Mouse (Mus musculus): ENCODE results near the gene Dock3.
"Not testable (repeated sequence)": the region's sequence is repeated elsewhere in the genome, so short reads cannot be mapped to it uniquely, and the experiment has no call there.

Gene Dock3

DNA sequence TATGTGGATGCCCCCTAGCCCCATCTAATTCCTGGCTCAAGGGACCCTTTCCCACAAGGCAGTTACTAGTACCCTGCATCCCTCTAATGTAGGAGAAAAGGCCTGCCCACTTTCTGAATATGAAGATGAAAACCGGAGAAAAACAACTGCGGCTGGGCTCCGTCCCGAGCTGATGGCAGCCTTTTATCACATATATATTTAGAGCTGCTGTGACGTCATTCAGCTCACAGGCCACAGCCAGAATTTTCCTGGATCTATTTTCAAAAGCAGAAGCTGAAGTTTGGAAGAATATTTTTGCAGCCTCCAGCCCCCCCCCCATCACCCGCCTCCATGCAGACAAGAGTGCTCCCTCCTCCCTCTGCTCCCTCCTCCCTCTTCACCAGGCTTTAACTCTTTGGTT lies 27.9 kb upstream of the Dock3 start:
- peak; percentile 83 to 93 for DNase-seq (ENCODE audit: low spot score in 2 of 2)

DNA sequence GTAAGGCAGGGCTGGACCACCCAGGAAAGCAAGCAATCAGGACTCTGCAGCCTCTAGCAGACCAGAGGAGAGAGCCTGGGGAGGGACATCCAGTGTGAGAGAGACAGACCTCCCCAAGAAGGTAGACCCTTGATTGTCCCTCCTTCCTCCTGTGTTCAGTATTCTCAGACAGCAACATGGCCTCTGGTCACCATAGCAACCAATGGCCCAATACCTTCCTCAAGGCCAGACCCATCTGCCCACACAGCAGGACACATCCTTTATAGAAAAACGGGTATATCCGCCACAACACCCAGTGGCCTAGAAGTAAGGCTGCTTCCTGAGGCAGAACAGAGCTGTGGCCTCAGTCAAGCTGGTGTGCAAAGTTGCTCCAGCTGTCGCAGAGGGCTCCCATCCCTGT lies 23.9 kb upstream of the Dock3 start:
- no peak for DNase-seq (ENCODE audit: low spot score in 2 of 2)

DNA sequence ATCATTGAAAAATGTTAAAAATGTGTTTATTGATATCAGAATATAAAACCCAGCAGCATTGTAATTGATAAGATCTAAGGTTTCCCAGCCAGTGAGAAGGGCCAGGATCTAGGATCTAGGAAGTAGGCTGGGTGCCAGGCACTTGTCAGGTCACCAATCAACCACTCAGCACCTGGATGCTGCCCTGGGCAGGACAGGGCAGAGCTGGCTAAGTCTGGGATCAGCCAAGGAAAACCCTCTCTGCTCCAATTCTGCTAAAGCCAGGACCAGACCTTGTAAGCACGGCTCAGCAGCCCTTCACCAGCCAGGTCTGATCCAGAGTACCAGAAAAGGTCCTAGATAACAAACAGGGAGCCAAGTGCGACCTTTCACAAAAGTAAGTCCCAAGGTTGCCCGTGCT lies 23.2 kb upstream of the Dock3 start:
- DNase-seq (ENCODE audit: low spot score in 2 of 2), result no peak

DNA sequence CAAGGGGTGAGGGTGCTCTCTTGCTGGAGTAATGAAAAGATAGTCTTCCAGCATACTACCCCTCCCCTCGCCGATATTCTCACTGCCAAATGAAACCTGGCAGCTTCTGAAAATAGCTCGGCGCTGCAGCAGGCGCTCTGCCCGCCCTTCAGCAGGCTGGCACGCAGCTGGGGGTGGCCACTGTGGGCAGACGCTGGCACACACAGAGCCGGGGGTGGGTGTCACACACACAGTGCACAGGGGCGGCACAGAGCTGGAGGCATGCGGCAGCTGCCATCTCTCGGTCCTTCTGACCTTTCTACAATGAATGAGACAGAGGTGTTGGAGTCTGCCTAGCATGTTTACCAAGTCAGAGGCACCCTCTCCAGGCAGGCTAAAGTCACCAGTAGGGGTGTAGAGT lies 22.8 kb upstream of the Dock3 start:
- DNase-seq (ENCODE audit: low spot score in 2 of 2), result peak; percentile 87 to 91

DNA sequence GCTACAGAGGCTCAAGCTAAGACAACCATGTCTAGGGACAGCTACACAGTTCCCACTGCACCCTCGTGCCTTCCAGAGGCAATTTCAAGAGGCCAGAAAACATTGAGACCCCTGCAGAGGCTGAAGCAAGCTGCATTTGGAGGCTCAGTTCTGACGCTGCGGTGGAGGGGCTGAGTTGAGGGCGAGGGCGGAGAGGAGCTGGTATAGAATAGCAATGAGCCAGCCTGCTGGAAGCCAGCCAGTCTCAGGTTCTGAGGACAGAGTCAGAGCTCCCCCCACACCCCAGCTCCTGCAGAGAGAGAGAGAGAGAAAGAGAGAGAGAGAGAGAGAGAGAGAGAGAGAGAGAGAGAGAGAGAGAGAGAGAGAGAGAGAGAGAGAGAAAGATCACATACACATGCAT lies 20.5 kb upstream of the Dock3 start:
- DNase-seq (ENCODE audit: low spot score in 2 of 2), result peak; percentile 87 to 89

DNA sequence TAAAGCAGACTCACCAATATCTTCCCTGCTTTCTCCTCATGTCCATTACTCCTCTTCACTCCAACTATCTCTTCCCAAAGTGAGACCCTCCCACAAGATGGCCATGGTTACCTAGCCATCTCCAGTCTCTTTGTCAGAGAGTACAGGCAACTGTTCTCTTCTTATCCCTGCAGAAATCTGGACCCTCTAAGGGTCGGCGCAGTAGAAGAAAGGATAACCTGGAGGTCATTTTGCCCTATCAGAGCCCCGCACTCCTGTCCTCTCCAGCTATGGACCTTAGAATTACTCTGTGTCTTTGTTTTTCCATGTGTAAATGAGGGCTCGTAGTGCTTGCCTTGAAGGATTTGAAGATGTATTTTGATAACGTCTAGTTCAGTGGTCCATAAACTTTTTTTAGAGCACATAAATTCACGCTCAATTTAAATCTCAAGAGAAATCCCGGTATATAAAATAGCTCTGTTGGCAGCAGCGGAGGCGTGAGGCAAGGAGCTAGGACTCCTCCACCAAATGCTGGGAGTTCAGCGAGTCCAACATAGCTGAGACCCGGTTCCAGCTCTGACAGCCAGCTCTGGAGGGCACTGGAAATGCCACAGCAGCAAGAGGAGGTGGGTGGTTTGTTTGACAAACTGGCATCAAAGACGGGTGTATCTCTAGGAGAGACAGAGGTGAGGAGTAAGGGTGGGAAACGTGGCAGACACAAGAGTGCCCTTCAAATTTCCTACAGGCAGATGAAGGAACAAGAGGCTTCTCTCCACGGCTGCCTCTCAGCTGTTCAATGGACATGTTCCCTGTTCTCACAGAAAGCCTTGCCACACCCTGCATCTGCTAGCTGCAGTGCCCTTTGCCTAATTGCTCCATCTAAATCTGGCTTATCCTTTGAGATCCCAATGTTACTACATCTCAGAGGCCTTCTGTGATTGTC lies 19.0 kb upstream of the Dock3 start:
- DNase-seq (ENCODE audit: low spot score in 2 of 2), result peak; percentile 74 to 82

DNA sequence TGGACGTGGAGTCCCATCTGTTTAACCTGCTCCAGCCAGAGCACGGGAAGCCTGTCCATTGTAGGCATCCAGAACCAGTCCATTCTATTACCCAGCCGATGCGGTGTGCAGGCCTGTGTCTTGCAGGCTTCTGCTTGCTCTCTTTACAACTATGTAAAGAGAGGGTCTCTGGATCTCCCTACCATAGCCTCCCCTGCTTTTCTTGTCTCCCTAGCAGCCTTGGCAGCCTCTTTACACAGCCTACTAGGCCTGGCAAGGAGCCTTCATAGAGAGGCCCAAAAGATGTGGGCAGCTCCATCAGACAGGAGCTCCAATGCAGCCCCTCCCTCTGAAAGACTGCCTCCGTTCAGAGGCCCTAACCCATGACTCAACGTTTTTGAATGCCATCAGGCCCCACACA lies 17.4 kb upstream of the Dock3 start:
- DNase-seq (ENCODE audit: low spot score in 2 of 2), result peak; percentile 72 to 85

DNA sequence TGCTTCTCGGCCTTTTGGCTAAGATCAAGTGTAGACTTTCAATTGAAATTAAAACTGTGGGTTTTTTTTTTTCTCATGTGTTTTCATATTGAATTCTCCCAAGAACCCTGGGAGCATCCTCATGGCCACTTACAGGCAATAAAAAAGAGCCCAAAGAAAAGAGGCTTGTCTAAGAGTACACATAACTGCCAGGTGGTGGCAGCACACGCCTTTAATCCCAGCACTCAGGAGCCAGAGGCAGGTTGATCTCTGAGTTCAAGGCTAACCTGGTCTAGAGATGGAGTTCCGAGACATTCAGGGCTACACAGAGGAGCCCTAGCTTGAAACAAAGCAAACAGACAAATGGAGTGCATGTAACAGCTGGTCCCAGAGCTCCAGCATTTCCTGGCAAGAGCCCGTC lies 14.5 kb upstream of the Dock3 start:
- DNase-seq (ENCODE audit: low spot score in 2 of 2), result no peak

DNA sequence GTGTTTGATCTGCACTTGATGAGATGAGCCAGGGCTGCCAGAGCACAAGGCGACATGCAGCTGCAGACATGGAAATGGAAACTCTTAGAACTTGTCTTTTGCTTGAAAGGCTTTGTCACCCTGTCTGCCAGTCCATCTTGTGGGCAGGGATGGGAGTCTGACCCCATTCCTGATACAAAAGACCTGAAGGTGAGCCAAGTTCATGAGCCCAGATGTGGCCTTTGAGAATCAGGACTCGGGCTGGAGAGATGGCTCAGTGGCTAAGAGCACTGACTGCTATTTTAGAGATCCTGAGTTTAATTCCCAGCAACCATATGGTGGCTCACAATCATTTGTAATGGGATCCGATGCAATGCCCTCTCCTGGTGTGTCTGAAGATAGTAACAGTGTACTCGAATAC lies 13.6 kb upstream of the Dock3 start:
- DNase-seq (ENCODE audit: low spot score in 2 of 2), result no peak

DNA sequence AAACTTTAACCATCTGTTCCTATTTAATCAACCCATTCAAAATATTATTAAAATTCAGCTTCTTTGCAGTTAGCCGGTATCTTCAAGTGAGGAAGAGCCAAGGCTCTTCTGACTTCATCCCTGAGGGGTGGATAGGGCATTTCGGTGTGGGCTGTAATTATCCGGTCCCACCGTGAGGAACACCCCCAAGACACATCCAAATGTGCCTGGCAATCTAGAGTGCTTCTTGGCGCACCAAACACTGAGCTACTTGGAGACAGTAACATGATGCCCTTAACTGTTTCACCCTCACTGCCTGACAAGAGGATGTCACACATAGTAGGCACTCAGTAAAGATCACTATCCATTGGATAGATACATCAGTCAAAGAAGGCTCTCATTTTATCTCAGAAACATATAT lies 4.4 kb upstream of the Dock3 start:
- DNase-seq (ENCODE audit: low spot score in 2 of 2), result peak in 1 of 2 experiments; percentile 27

DNA sequence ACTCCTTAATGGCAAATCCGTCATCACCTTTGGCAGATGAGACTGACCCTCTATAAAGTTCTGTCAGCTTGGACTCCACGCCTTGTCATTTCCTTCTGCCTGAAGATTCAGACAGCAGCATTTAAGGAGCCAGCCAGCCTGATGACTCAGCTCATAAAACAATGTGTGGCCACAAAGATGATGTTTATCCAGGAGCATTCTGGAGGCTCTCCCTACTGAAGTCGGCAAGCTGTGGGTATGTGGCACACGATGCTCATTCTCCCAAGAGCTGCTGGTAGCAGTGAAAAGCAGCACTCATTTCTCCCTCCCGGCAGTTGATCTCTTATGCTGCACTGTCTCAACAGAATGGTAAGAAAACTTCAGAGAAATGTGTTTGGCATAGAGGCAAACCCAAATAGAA lies 3.6 kb upstream of the Dock3 start:
- DNase-seq (ENCODE audit: low spot score in 2 of 2), result peak in 1 of 2 experiments; percentile 49

DNA sequence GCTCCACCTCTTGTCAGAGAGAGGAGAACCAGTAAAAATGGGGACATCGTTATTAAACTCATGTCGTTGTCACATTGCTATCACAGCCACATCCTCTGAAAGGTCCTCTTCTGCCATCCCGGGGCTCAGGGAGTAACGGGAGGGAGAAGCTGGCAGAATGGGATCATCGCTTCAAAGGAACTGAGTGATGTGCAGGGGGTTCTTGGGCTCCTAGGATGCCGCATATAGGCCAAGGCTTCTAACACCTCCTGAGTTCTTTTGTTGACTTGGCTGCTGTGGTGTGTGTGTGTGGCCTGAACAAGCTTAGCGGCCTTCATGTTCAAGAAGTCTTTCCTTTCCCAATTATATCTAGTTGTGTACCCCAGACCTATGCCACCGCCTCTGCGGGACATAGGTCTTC lies 431 bp upstream of the Dock3 start:
- DNase-seq (ENCODE audit: low spot score in 2 of 2), result no peak

DNA sequence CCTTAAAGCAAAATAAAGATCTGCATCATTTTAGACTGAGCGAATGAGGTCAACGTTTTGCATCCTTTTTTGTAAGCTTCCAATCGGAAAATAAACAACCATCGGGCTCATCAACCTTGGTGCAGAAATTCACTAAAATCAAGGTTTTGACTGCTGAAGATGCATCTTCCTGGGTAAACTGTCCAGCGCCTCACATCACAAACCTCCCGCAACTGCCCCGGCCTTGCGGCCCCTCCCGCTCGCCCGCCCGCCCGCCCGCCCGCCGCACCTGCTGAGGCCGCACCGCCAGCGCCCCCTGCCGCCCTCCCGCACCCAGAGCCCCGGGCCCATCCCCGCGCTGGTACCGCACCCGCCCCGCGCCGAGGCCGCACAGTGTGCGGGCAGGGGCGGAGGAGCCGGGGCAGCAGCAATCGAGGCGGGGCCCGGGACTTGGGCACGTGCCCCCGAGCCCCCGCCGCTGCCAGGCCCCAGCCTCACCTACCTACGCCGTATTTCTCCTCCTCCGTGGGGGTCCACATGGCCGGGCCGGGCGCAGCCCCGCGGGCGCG lies 644 bp downstream of the Dock3 start:
- peak; percentile 77 to 80 for DNase-seq (ENCODE audit: low spot score in 2 of 2)

DNA sequence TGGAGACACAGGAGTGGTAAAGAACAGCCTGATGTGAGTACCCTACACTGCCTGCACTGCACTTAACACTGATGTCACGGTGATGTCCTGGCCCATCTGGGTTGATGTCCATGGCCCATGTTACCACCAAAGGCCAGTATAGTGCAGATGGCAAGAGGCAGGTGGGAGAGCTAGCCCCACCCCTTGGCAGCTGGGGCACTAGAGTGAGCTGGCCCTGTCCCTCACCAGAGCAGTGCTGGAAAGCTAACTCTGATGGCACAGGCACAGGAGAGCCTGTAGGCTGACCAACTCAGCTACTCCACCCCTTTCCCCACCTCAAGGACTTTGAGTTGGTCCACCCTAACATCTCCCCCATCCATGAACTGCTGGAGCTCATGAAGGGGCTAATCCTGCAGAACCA lies 7.1 kb downstream of the Dock3 start:
- DNase-seq (ENCODE audit: low spot score in 2 of 2), result no peak

DNA sequence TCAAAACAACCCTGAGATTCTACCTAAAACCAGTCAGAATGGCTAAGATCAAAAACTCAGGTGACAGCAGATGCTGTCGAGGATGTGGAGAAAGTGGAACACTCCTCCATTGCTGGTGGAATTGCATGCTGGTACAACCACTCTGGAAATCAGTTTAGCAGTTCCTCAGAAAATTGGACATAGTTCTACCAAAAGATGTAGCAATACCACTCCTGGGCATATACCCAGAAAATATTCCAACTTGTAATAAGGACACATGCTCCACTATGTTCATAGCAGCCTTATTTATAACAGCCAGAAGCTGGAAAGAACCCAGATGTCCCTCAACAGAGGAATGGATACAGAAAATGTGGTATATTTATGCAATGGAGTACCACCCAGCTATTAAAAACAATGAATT lies 56.9 kb downstream of the Dock3 start:
- DNase-seq (ENCODE audit: low spot score in 2 of 2), result not testable (repeated sequence)

DNA sequence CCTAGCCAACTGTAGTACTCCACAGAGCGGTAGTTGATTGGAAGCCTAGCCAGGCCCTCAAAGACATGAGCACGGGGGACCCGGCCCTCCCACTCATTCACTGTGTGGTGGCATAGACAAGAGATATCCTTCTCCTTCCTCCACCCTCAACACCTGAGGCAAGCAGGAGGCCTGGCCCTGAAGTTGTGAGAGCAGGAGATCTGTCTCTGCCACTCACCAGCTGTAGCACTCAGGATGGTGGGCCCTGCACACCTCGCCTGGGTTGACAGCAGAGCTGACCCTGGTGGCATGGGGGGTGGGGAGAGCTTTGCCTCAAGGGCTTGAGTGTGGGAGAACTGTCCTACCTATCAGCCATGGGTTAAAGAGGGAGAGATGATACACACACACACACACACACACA lies 65.9 kb downstream of the Dock3 start:
- no peak for DNase-seq (ENCODE audit: low spot score in 2 of 2)

DNA sequence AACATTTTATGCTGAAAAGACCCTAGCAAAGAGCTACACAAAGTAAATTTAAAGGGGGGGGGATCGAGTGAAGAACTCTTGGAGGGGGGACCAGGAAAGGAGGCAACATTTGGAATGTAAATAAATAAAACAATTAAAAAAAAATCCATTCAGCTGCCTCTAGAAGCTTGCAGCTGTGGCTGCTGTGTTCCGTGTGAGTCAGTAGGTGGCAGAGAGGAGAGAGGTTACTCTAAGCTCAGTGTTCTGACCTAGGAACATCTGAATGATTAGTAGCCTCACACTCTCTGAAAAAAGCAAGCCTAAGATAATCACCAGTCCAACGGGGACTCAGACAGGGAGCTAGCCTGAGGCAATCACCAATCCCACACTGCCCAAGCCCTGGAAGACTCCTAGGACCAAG lies 66.9 kb downstream of the Dock3 start:
- no peak for DNase-seq (ENCODE audit: low spot score in 2 of 2)

DNA sequence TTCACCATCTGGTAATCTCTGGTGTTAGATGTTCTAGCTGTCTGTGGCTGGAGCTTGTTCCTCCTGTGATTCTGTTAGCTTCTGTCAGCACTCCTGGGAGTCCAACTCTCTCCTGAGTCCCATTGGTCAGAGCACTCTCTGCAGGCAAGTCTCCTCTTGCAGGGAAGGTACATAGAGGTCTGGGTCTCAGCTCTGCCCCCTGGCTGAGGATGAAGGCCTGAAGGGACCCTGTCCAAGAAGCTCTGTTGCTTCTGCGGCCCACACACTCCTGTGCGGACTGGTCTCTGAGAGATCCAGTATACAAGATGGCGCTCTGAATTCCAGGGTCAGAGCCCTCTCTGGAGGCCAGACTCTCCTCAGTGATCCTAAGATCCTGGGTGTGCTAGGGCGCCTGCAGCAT lies 75.3 kb downstream of the Dock3 start:
- DNase-seq (ENCODE audit: low spot score in 2 of 2), result not testable (repeated sequence)

DNA sequence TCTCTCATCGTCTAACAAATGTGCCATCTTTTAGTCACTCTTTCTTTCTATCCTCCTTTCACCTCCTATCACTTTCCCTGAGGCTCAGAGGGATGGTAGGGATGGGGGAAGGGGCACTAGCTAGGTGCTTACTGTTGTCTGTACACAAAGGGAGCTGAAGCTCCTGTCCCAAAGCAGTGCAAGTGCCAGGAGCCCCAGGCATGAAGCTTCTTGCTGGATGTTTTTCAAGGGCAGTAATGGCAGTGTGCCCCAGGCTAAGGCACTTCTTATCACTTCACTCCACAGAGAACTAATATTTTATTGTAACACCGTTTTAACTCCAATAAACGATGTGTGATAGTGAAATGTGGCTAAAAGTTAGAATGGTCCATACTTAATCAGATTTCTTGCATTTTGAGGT lies 118.9 kb downstream of the Dock3 start:
- DNase-seq (ENCODE audit: low spot score in 2 of 2), result no peak

DNA sequence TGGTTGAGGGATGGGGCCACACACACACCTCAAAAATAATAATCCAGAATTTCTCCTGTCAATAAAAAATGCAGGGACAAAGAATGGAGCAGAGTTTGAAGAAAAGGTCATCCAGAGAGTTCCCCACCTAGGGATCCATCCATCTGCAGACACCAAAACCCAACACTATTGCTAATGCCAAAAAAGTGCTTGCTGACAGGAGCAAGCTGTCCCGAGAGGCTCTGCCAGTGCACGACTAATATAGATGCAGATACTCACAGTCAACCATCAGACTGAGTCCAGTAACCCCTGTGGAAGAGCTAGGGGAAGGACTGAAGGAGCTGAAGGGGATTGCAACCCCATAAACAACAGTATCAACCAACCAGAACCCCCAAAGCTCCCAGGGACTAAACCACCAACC lies 119.7 kb downstream of the Dock3 start:
- no peak for DNase-seq (ENCODE audit: low spot score in 2 of 2)

DNA sequence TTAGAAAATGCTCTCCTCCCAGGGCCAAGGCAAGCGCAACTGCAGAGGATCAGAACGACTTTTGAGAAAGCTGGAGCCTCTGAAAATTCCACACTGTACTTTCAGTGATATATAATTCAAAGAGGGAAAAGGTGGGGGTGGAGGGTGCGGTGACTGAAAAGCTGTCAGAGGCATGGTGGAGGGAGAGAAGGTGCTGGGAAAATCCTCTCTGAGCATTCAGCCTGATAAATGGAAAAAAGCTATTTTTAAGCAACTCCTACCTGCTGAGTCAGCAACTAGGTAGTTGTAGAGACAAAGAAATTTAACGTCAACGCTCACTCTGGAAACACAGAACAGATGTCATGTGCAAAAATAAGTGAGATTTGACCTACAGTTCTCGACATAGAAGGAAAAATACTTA lies 132.2 kb downstream of the Dock3 start:
- DNase-seq (ENCODE audit: low spot score in 2 of 2), result no peak

DNA sequence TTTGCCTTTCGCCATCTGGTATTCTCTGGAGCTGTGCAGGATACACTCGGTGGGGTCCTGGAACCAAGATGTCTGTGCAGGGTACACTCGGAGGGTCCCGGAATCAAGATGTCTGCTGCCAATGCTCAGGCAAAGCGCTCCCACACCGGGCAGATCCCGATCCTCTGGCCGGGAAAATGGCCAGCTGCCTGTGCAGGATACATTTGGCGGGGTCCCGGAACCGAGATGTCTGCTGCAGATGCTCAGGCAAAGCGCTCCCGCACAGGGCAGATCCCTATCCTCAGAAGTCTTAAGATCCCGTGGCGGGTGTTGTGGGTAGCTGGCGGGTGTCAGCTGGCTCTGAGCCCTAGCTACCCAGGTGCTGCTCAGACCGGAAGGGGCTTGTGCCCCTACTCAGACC lies 142.3 kb downstream of the Dock3 start:
- peak in 1 of 2 experiments; percentile 26 for DNase-seq (ENCODE audit: low spot score in 2 of 2)

DNA sequence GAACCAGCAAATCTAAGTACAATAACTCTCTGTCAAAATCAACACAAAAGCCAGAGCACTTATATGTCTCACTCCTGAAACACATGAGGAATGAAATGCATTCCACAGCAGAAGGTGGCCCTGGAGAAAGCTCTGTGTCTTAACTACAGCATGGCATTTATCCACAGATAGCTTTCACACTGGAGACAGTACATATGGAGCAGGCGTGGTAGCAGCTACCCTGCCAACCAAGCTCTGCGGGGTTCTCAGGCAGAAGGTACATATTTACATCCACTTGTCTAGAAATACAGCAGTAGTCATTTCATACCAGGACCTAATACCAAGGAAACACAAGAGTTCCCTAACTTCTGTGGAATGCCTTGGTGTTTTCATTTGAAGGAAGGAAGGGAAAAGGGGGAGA lies 144.2 kb downstream of the Dock3 start:
- DNase-seq (ENCODE audit: low spot score in 2 of 2), result peak; percentile 49 to 81

DNA sequence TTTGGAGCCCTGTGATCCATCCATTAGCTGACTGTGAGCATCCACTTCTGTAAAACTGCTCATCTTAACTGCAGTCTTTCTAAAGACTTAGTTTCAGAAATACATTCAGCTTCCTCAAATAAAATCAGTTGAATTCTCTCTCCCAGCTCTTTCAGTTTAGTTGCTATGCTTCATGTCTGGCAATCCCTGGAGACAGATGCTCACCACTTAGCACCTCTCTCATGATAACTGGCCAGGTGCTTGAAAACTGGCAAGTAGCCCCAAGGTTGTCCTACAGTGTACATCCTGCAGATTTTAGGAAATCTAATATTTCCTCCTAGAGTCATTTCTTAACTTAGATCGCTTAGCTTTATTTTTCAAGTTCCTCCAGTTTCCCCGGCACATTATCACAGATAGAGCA lies 193.8 kb downstream of the Dock3 start:
- DNase-seq (ENCODE audit: low spot score in 2 of 2), result no peak
